Mouse (Mus musculus) heart, postnatal 0 days (tissue): ENCODE results near the gene Dnah8.

ENCODE experiments used
- CTCF ChIP-seq: IDR thresholded peaks from 2 replicates; pipeline ENCODE4 v1.5.1; 2016; ENCODE audit warnings: antibody characterized with exemption, control low read depth, low read depth
- EP300 ChIP-seq: IDR thresholded peaks from 2 replicates; pipeline ENCODE4 v1.6.1; 2016; ENCODE audit warnings: antibody characterized with exemption, low read depth

GRCm38 (mm10) chr17:30718197-30718596, 94.0 kb downstream of the Dnah8 start:
- no peak for TF ChIP-seq CTCF
- no peak for TF ChIP-seq EP300
